Mouse (Mus musculus): ENCODE measurements around the gene Tmprss11e.

Tmprss11e gene

GRCm38 (mm10) chr5:86745715-86746114, at the start of gene Tmprss11e:
Gene Tmprss11e (minus strand): TSS chr5:86745815.
- DNase-seq, result no peak

GRCm38 (mm10) chr5:86792807-86793206, 47.2 kb upstream of the Tmprss11e start:
- DNase-seq, result peak; percentile 17

GRCm38 (mm10) chr5:86792249-86792648, 46.6 kb upstream of the Tmprss11e start:
- no peak for DNase-seq

GRCm38 (mm10) chr5:86789954-86790353, 44.3 kb upstream of the Tmprss11e start:
- no peak for DNase-seq

GRCm38 (mm10) chr5:86786798-86787197, 41.2 kb upstream of the Tmprss11e start:
- no peak for DNase-seq

GRCm38 (mm10) chr5:86784205-86784604, 38.6 kb upstream of the Tmprss11e start:
- DNase-seq, result no peak

GRCm38 (mm10) chr5:86783059-86783458, 37.4 kb upstream of the Tmprss11e start:
- DNase-seq, result no peak

GRCm38 (mm10) chr5:86778471-86778870, 32.9 kb upstream of the Tmprss11e start:
- DNase-seq, result no peak

- no peak for DNase-seq
Measured at GRCm38 (mm10) chr5:86776941-86777340, 31.3 kb upstream of the Tmprss11e start.

GRCm38 (mm10) chr5:86771010-86771409, 25.4 kb upstream of the Tmprss11e start:
- DNase-seq, result no peak

- no peak for DNase-seq
Measured at GRCm38 (mm10) chr5:86769015-86769658, 23.5 kb upstream of the Tmprss11e start.

GRCm38 (mm10) chr5:86742796-86743195, 2.8 kb downstream of the Tmprss11e start:
- DNase-seq, result no peak

GRCm38 (mm10) chr5:86741146-86741545, 4.5 kb downstream of the Tmprss11e start:
- DNase-seq, result no peak

GRCm38 (mm10) chr5:86735808-86736207, 9.8 kb downstream of the Tmprss11e start:
- no peak for DNase-seq

- DNase-seq, result no peak
Measured at GRCm38 (mm10) chr5:86730587-86730986, 15.0 kb downstream of the Tmprss11e start.

- DNase-seq, result no peak
Measured at GRCm38 (mm10) chr5:86728574-86728973, 17.0 kb downstream of the Tmprss11e start.

- DNase-seq, result peak; percentile 43
Measured at GRCm38 (mm10) chr5:86727033-86727432, 18.6 kb downstream of the Tmprss11e start.

- no peak for DNase-seq
Measured at GRCm38 (mm10) chr5:86725021-86725420, 20.6 kb downstream of the Tmprss11e start.

- DNase-seq, result no peak
Measured at GRCm38 (mm10) chr5:86722820-86723460, 22.7 kb downstream of the Tmprss11e start.

- DNase-seq, result no peak
Measured at GRCm38 (mm10) chr5:86714967-86715366, 30.6 kb downstream of the Tmprss11e start.

- no peak for DNase-seq
Measured at GRCm38 (mm10) chr5:86704923-86705322, 40.7 kb downstream of the Tmprss11e start.

- DNase-seq, result peak; percentile 85
Measured at GRCm38 (mm10) chr5:86684667-86685066, 60.9 kb downstream of the Tmprss11e start.

- DNase-seq, result no peak
Measured at GRCm38 (mm10) chr5:86676262-86676661, 69.4 kb downstream of the Tmprss11e start, which contains the start of gene Tmprss11b. Gene Tmprss11b (minus strand): TSS chr5:86676362.

Data from kidney, postnatal 10 days (tissue).